Mouse (Mus musculus) forebrain, postnatal 0 days (tissue): ENCODE measurements around the gene Ogfr. TPM values are rescaled to one million over a fixed set of nuclear protein-coding genes. Genes with fewer than 3 reads are reported as not detected.

ENCODE experiments used
- ATAC-seq: fragments of 200-750 bp; cut with Nextera tagmentation; 2 replicates; pipeline ENCODE4 v1.8.0; 2017; ENCODE audit warnings: mild to moderate bottlenecking, moderate library complexity
- DNase-seq: peaks from one replicate; pipeline ENCODE4 v3.0.0-alpha.2; 2015
- H3K27ac ChIP-seq: fragments of 300-500 bp; sonication (generic); 2 replicates; pipeline ENCODE4 v1.5.1; 2014; ENCODE audit warnings: low read depth, mild to moderate bottlenecking, antibody characterized with exemption, low read length, moderate library complexity, mixed read lengths
- H3K27me3 ChIP-seq: fragments of 300-500 bp; sonication (generic); 2 replicates; pipeline ENCODE4 v1.6.1; 2014; ENCODE audit warnings: mild to moderate bottlenecking, low read length, mixed read lengths; ENCODE audit not compliant: insufficient read depth
- H3K36me3 ChIP-seq: fragments of 300-500 bp; sonication (generic); 2 replicates; pipeline ENCODE4 v1.6.1; 2014; ENCODE audit warnings: mild to moderate bottlenecking, moderate library complexity; ENCODE audit not compliant: insufficient read depth
- H3K4me1 ChIP-seq: fragments of 300-500 bp; sonication (generic); 2 replicates; pipeline ENCODE4 v1.6.1; 2014; ENCODE audit warnings: antibody characterized with exemption; ENCODE audit not compliant: insufficient read depth
- H3K4me2 ChIP-seq: fragments of 300-500 bp; sonication (generic); 2 replicates; pipeline ENCODE4 v1.6.1; 2014; ENCODE audit warnings: low read depth, mild to moderate bottlenecking, moderate library complexity
- H3K4me3 ChIP-seq: fragments of 300-500 bp; sonication (generic); 2 replicates; pipeline ENCODE4 v1.5.1; 2014; ENCODE audit warnings: low read depth, low read length, mixed read lengths
- H3K9ac ChIP-seq: fragments of 300-500 bp; sonication (generic); 2 replicates; pipeline ENCODE4 v1.6.1; 2014; ENCODE audit warnings: mild to moderate bottlenecking
- H3K9me3 ChIP-seq: fragments of 300-500 bp; sonication (generic); 2 replicates; pipeline ENCODE4 v1.6.1; 2016; ENCODE audit warnings: low read length
- CTCF ChIP-seq: sonication (generic); IDR thresholded peaks from 2 replicates; pipeline ENCODE4 v1.5.1; 2016; ENCODE audit warnings: antibody characterized with exemption, control low read depth, low read depth
- WGBS: fragments of 180-500 bp; shearing (Covaris S2); extraction: QIAGEN DNeasy Blood & Tissue Kit; methylation state at CpG from one replicate; pipeline ENCODE4 v1.1.7; 2014; 5-methylcytosine and 5-hydroxymethylcytosine counted together
- polyA plus RNA-seq: library from polyadenylated mRNA; unstranded; fragments of >200 nt; fragmentation: Nextera tagmentation; extraction: Ambion mirVana; gene quantifications from 2 replicates; pipeline ENCODE4 v1.2.1, GENCODE M21; 2015
- total RNA-seq: library from RNA; depleted of rRNA; stranded (reverse); fragments of >200 nt; gene quantifications from 2 replicates; pipeline ENCODE4 v1.2.3, GENCODE M21; 2014

Ogfr gene
- total and polyA plus RNA-seq, 2 experiments from 2014 or later = 84.7 to 127 TPM

DNA sequence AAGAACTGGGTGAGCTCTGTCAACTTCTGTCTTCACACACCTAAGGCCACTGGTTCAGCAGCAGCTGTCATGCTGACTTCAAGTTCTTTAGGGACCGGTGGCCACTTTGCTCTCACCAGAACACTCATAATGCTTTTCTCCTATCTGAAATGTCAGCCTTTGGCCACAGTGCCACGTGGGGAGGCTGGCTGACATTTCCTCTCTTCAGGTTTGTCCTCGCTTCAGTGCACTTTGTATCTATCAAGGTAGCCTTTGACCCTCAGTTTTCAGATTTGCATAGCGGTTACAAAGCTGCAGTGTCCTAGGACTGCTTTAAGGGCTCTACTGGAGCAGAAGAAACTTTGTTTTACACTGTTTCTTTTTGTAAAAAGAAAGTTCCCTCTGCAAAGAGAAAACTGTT lies 12.6 kb upstream of the Ogfr start:
- ATAC-seq (no peak), DNase-seq (no peak)
- Histone ChIP-seq H3K36me3 (no peaks in the 10 kb centered on the region), H3K4me2 (no peak overlapping the region), H3K4me1 (no peaks in the 10 kb centered on the region), H3K27ac (no peak overlapping the region), H3K4me3 (no peak overlapping the region), H3K27me3 (0 out of 2 replicates have a peak, but pooled peaks cover 3% of the 10 kb centered on the region), H3K9me3 (no peaks in the 10 kb centered on the region), H3K9ac (no peak overlapping the region)
- no peak for TF ChIP-seq CTCF
- 37% methylated on average over 4 of the region's 4 CpGs for WGBS

DNA sequence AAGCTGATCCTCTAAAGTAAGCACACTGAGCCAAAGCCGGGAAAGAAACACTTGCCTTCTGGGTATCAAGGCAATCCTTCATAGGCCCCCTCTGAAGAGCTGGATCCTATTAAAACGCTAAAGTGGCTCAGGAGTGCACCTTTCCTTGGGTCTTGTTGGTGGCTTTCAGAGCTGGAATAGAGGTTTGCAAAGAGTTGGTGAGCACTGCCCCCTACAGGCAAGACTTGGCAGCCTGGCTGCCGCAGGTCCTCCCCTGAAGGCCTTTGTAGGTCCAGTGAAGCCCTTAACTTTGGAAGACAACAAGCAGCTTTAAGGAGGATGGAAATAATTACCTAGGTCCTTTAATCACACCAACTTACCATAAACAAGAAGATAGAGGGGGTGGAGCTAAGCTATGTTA lies 10.4 kb upstream of the Ogfr start:
- peaks cover 6% of the 10 kb centered on the region for H3K4me1 ChIP-seq
- H3K27me3 ChIP-seq = 0 out of 2 replicates have a peak, but pooled peaks cover 3% of the 10 kb centered on the region
- peak; percentile 95 for TF ChIP-seq CTCF
- DNase-seq (peak; percentile 90), ATAC-seq (peak; percentile 50)
- no peaks in the 10 kb centered on the region for H3K9me3 ChIP-seq
- H3K4me2 ChIP-seq = no peak overlapping the region
- no peak overlapping the region for H3K4me3 ChIP-seq
- H3K36me3 ChIP-seq = no peaks in the 10 kb centered on the region
- no peak overlapping the region for H3K27ac ChIP-seq
- H3K9ac ChIP-seq = no peak overlapping the region
- WGBS = 4% methylated on average over 3 of the region's 3 CpGs

- ATAC-seq (no peak), DNase-seq (no peak)
- Histone ChIP-seq H3K27me3 (0 out of 2 replicates have a peak, but pooled peaks cover 3% of the 10 kb centered on the region), H3K9ac (no peak within 1 kb of the TSS), H3K9me3 (no peaks in the 10 kb centered on the region), H3K4me1 (peaks cover 8% of the 10 kb centered on the region), H3K4me3 (no peak within 1 kb of the TSS), H3K4me2 (no peak within 1 kb of the TSS), H3K36me3 (peaks cover 13% of the 10 kb centered on the region), H3K27ac (no peak within 1 kb of the TSS)
- 69% methylated on average over 3 of the region's 3 CpGs for WGBS
- no peak for TF ChIP-seq CTCF
Measured at GRCm38 (mm10) chr2:180581002-180581401, 8.0 kb upstream of the Ogfr start, which contains the start of gene Mrgbp. Gene Mrgbp (plus strand): TSS chr2:180581304.

GRCm38 (mm10) chr2:180582481-180583153 lies 6.4 kb upstream of the Ogfr start:
- TF ChIP-seq CTCF = peak; percentile 97
- peak overlapping the region; percentile 85 for H3K4me2 ChIP-seq
- DNase-seq (peak; percentile 98), ATAC-seq (peak; percentile 80)
- peak overlapping the region; percentile 94 for H3K4me3 ChIP-seq
- peak overlapping the region; percentile 80 for H3K27ac ChIP-seq
- H3K36me3 ChIP-seq = peaks cover 22% of the 10 kb centered on the region
- H3K27me3 ChIP-seq = 0 out of 2 replicates have a peak, but pooled peaks cover 3% of the 10 kb centered on the region
- peak overlapping the region; percentile 95 for H3K9ac ChIP-seq
- WGBS = under 1% methylated on average over 55 of the region's 57 CpGs
- peaks cover 8% of the 10 kb centered on the region for H3K4me1 ChIP-seq
- H3K9me3 ChIP-seq = no peaks in the 10 kb centered on the region

DNA sequence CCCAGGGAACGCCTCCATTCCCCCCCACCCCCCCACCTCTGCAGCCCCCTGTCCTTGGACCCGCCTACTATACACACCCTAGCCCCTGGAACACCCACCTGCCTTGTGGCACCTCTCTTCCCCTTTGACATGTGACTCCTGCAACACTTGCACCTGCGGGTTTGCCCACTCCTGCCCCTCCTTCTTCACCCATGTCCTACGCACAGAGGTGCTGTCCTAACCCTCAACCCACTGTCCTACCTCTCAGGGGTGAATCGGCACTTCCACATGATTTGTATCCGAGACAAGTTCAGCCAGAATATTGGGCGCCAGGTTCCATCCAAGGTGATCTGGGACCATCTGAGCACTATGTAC lies 5.9 kb upstream of the Ogfr start:
- DNase-seq (no peak), ATAC-seq (no peak; the same call in 1 of the 2 replicates)
- Histone ChIP-seq H3K4me3 (peak overlapping the region; percentile 94), H3K27ac (no peak overlapping the region), H3K4me1 (peaks cover 8% of the 10 kb centered on the region), H3K9ac (peak overlapping the region; percentile 95), H3K27me3 (0 out of 2 replicates have a peak, but pooled peaks cover 3% of the 10 kb centered on the region), H3K36me3 (peaks cover 22% of the 10 kb centered on the region), H3K4me2 (peak overlapping the region; percentile 85), H3K9me3 (no peaks in the 10 kb centered on the region)
- 26% methylated on average over 7 of the region's 7 CpGs for WGBS
- TF ChIP-seq CTCF = no peak

DNA sequence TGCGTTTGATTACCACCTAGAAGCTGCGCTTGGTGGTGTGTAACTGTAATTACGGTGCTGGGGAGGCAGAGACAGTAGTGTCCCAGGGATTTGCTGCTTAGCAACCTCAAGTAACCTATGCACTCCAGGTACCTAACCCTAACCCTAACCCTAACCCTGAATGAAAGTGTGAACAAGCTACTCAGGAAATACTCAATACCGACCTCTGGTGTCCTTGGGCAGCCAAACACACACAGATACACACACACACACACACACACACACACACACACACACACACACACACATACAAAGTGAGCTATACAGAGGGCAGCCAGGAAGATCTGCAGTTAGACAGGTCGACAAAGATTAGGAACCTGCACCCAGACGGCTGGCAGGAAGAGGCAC lies 316 bp upstream of the Ogfr start:
- Histone ChIP-seq H3K4me3 (peak overlapping the region; percentile 98), H3K4me2 (peak overlapping the region; percentile 69), H3K27me3 (no peaks in the 10 kb centered on the region), H3K9ac (peak overlapping the region; percentile 97), H3K27ac (peak overlapping the region; percentile 93), H3K9me3 (no peaks in the 10 kb centered on the region), H3K36me3 (peaks cover 48% of the 10 kb centered on the region), H3K4me1 (peaks cover 9% of the 10 kb centered on the region)
- 49% methylated on average over 6 of the region's 6 CpGs for WGBS
- TF ChIP-seq CTCF = peak; percentile 37; the same call in 1 of the 2 replicates
- ATAC-seq = peak; percentile 32; the same call in 1 of the 2 replicates
- DNase-seq = no peak

DNA sequence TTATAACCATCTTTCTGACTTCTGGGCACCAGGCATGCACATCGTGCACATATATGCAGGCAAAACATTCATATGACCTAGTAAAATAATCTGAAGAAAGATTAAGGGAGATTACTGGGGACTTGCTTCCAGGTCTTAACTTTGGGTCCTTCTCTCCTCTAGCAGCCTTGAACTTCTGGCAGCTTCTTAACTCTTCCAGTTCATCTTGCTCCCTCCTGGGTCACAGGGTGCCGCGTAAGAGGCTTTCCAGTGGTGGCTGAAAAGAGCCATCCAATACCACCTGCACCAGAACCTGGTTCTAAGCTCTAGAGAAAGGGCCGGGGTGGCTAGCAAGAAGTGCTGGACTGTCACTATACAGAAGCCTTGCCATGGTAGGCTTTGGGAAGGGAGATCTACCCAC lies 8.4 kb downstream of the Ogfr start, which contains the start of gene Col9a3:
TSS of gene Col9a3 (plus strand) at position 301 of the 400 bp plus-strand sequence.
- Histone ChIP-seq H3K9me3 (no peaks in the 10 kb centered on the region), H3K4me2 (peak within 1 kb of the TSS; percentile 69), H3K4me3 (peak within 1 kb of the TSS; percentile 37), H3K36me3 (peaks cover 31% of the 10 kb centered on the region), H3K27ac (peak within 1 kb of the TSS; percentile 50; the same call in 1 of the 2 replicates), H3K9ac (peak within 1 kb of the TSS; percentile 55), H3K4me1 (peaks cover 8% of the 10 kb centered on the region; the same call in 1 of the 2 replicates), H3K27me3 (no peaks in the 10 kb centered on the region)
- TF ChIP-seq CTCF = no peak
- DNase-seq = no peak
- no peak for ATAC-seq
- WGBS = 42% methylated on average over 4 of the region's 4 CpGs
